In genomic region chr12:79676251-79676650, GRCm38 (mm10) we compare ENCODE assay signal across 11 mouse cellular contexts.
DNase-seq lines count a peak whose midpoint lies in the region; ATAC-seq and TF ChIP-seq lines count a peak whose summit lies in the region.
"Had no signal": no experiment of that assay in that cellular context is flagged by ENCODE, and none has a peak within 500 bp of the region (broad histone marks: within the 10 kb centered on the region; RNA-seq: fewer than 3 reads in every experiment).

No protein-coding gene starts in this region.

- no peak for TF ChIP-seq CTCF in gastrocnemius, adult 2 months (IDR thresholded peaks at IDR 0.05)

- no peak overlapping the region for H3K9ac ChIP-seq in kidney, embryonic 16.5 days (replicated peaks; ENCODE audit: low read length)
- H3K9ac ChIP-seq in limb, embryonic 12.5 days (replicated peaks), result no peak overlapping the region
- H3K9ac ChIP-seq: liver, embryonic 14.5 days had no signal

- H3K4me3 ChIP-seq in gastrocnemius, adult 2 months, result no peak overlapping the region
- H3K4me3 ChIP-seq in kidney, embryonic 16.5 days (ENCODE audit: low read length), result no peak overlapping the region
- H3K4me3 ChIP-seq in brown adipose tissue, adult 24 weeks (ENCODE audit: insufficient read depth, low read depth, low read length), result no peak overlapping the region
- no peak overlapping the region for H3K4me3 ChIP-seq in limb, embryonic 12.5 days (replicated peaks)

- H3K4me1 ChIP-seq in kidney, embryonic 16.5 days (ENCODE audit: insufficient read depth, low read length), result peaks cover 42% of the 10 kb centered on the region
- 0 out of 2 replicates have a peak, but pooled peaks cover 3% of the 10 kb centered on the region for H3K4me1 ChIP-seq in brown adipose tissue, adult 24 weeks (ENCODE audit: control insufficient read depth, insufficient read depth, insufficient read length, low read length)
- H3K4me1 ChIP-seq in limb, embryonic 12.5 days (replicated peaks), result peaks cover 59% of the 10 kb centered on the region

- DNase-seq in gastrocnemius, adult 2 months, result no peak
- DNase-seq in gastrocnemius, postnatal 36 days, result no peak
- DNase-seq in kidney, adult 9 months, result no peak
- DNase-seq in ovary, adult 18-20 months (ENCODE audit: low spot score), result no peak
- no peak for DNase-seq in layer of hippocampus, adult 9-11 months
- DNase-seq: adrenal gland, adult 8-10 months; cerebellum, postnatal 10 days had no signal

- intact Hi-C loops in gastrocnemius, adult 2 months (cut with DNase I), result no loop called here
- intact Hi-C loops in gastrocnemius, postnatal 36 days (cut with DNase I), result no loop called here

- 77% methylated on average over 6 of the region's 6 CpGs for WGBS in kidney, embryonic 16.5 days
- 84% methylated on average over 6 of the region's 6 CpGs for WGBS in limb, embryonic 12.5 days

- peak overlapping the region; percentile 79 for H3K27ac ChIP-seq in gastrocnemius, adult 2 months
- H3K27ac ChIP-seq in kidney, embryonic 16.5 days (ENCODE audit: low read length), result peak overlapping the region; percentile 84
- peak overlapping the region; percentile 95 for H3K27ac ChIP-seq in brown adipose tissue, adult 24 weeks (replicated peaks; ENCODE audit: low read depth, low read length)
- H3K27ac ChIP-seq in limb, embryonic 12.5 days, result peak overlapping the region; percentile 89
- H3K27ac ChIP-seq: liver, embryonic 14.5 days had no signal

- H3K36me3 ChIP-seq in kidney, embryonic 16.5 days (ENCODE audit: insufficient read depth, low read length), result no peaks in the 10 kb centered on the region
- H3K36me3 ChIP-seq in limb, embryonic 12.5 days, result no peaks in the 10 kb centered on the region

- no peak overlapping the region for H3K4me2 ChIP-seq in kidney, embryonic 16.5 days (replicated peaks; ENCODE audit: low read depth, low read length)
- H3K4me2 ChIP-seq in limb, embryonic 12.5 days, result peak overlapping the region; percentile 42; the same call in 1 of the 2 replicates

- ATAC-seq in kidney, embryonic 16.5 days (ENCODE audit: low FRiP score, low TSS enrichment), result no peak
- no peak for ATAC-seq in limb, embryonic 12.5 days (ENCODE audit: insufficient number of reproducible peaks, insufficient read depth, low FRiP score, low TSS enrichment, low read depth)

- H3K9me3 ChIP-seq in kidney, embryonic 16.5 days (ENCODE audit: low read length), result no peaks in the 10 kb centered on the region
- H3K9me3 ChIP-seq in limb, embryonic 12.5 days, result no peaks in the 10 kb centered on the region

- no peaks in the 10 kb centered on the region for H3K27me3 ChIP-seq in kidney, embryonic 16.5 days (ENCODE audit: insufficient read depth, low read length)
- no peaks in the 10 kb centered on the region for H3K27me3 ChIP-seq in limb, embryonic 12.5 days
